Mouse (Mus musculus) layer of hippocampus, adult 6 months (tissue): ENCODE data around the gene Lrrc10b. TPM values are rescaled to one million over a fixed set of nuclear protein-coding genes. Genes with fewer than 3 reads are reported as not detected.

Experiments used
- long read RNA-seq, 2 experiments: library from polyadenylated mRNA; unstranded; transcript quantifications; one replicate each; pipeline ENCODE4 v2.0.0; 2019 to 2020
- polyA plus RNA-seq: library from polyadenylated mRNA; unstranded; fragments of <200 nt; fragmentation: Nextera tagmentation; gene quantifications from 2 replicates; pipeline ENCODE4 v1.2.3, GENCODE M21; 2021

The Lrrc10b gene
- 5.6 and 6.1 TPM in 2 replicates for polyA plus RNA-seq
- long read RNA-seq, experiment 1, transcript Lrrc10b-201 (1 exons, 2,103 nt), result major isoform, 20 of 20 reads
- long read RNA-seq, experiment 1, partial matches to known transcripts, result 0 of 20 reads
- long read RNA-seq, experiment 1, other reads (novel, unspliced or antisense), result 0 of 20 reads
- long read RNA-seq, experiment 2, transcript Lrrc10b-201 (1 exons, 2,103 nt), result major isoform, 18 of 18 reads
- long read RNA-seq, experiment 2, partial matches to known transcripts, result 0 of 18 reads
- long read RNA-seq, experiment 2, other reads (novel, unspliced or antisense), result 0 of 18 reads

GRCm38 (mm10) chr19:10456752-10457483, at the start of gene Lrrc10b:
Gene Lrrc10b, minus strand, starts transcription at chr19:10457473.

GRCm38 (mm10) chr19:10482703-10483102, 25.4 kb upstream of the Lrrc10b start, which contains the start of gene Ppp1r32:
Gene Ppp1r32, minus strand, starts transcription at chr19:10482928.

Other genes with a start within 250 kb of the Lrrc10b start
- 2.9 and 3.1 TPM in 2 replicates for gene Myrf, start 216.7 kb downstream of the Lrrc10b start, polyA plus RNA-seq
- gene Dagla, start 152.6 kb downstream of the Lrrc10b start, polyA plus RNA-seq, result 49.2 and 62.6 TPM in 2 replicates
- gene Syt7, start 68.4 kb downstream of the Lrrc10b start, polyA plus RNA-seq, result 7.3 and 8.5 TPM in 2 replicates
- 3.2 and 4.0 TPM in 2 replicates for gene Ppp1r32, start 25.5 kb upstream of the Lrrc10b start, polyA plus RNA-seq
- 8.6 and 8.8 TPM in 2 replicates for gene Cpsf7, start 67.8 kb upstream of the Lrrc10b start, polyA plus RNA-seq
- 66.4 and 68.1 TPM in 2 replicates for gene Sdhaf2, start 68.7 kb upstream of the Lrrc10b start, polyA plus RNA-seq
- 16.1 and 17.2 TPM in 2 replicates for gene Tmem216, start 98.8 kb upstream of the Lrrc10b start, polyA plus RNA-seq
- gene Cyb561a3, start 119.7 kb upstream of the Lrrc10b start, polyA plus RNA-seq, result 26.1 and 26.4 TPM in 2 replicates
- 14.6 and 16.6 TPM in 2 replicates for gene Tmem138, start 119.9 kb upstream of the Lrrc10b start, polyA plus RNA-seq
- gene Ddb1, start 147.9 kb upstream of the Lrrc10b start, polyA plus RNA-seq, result 60.8 and 69.5 TPM in 2 replicates
- gene Tkfc, start 148.2 kb upstream of the Lrrc10b start, polyA plus RNA-seq, result 2.3 and 2.7 TPM in 2 replicates
- gene Vwce, start 176.7 kb upstream of the Lrrc10b start, polyA plus RNA-seq, result 0.13 and 0.14 TPM in 2 replicates
- not detected in 2 replicates for gene Pga5, start 220.6 kb upstream of the Lrrc10b start, polyA plus RNA-seq
- 24.5 and 24.7 TPM in 2 replicates for gene Vps37c, start 231.3 kb upstream of the Lrrc10b start, polyA plus RNA-seq